Mouse (Mus musculus) thymus, postnatal 4 days (tissue): Measurements from ENCODE around the gene Slc4a1.
"Not testable (repeated sequence)": the region's sequence is repeated elsewhere in the genome, so short reads cannot be mapped to it uniquely, and the experiment has no call there.

ENCODE experiments used
- DNase-seq: peaks from one replicate; pipeline ENCODE4 v3.0.0; 2021

Gene Slc4a1

DNA sequence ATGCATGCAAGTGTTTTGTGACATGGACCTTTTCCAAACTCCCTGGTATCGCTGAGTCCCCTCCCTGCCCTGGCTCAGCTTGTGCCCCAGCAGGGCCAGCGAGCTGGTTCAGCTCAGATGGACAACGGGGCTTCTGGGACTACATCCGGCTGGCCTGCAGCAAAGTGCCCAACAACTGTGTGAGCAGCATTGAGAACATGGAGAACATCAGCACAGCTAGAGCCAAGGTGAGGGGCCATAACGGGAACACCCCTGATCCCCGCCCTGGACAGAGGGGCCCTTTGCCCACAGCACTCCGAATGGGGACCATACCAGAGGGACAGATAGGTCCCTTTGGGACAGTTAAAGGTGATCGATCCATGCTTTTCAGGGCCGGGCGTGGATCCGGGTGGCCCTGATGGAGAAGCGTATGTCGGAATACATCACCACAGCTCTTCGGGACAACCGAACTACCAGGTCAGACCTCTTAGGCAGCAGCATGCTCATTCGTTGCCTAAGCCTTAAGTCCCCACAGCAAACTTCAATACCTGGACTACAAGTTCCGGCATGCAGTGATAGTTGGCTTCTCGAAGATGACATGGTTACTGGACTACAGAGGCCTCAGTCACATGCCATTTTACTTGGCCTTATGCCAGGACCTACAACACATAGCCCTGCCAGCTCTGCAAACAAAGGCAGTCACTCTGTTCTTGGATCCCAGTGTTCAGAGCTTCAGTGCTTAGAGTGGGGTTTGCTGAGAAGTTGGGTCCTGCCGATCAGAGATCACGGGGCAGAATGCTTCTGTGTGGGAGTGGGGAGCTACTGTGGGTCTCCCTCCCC is 32.2 kb upstream of the Slc4a1 start:
- DNase-seq: no peak

DNA sequence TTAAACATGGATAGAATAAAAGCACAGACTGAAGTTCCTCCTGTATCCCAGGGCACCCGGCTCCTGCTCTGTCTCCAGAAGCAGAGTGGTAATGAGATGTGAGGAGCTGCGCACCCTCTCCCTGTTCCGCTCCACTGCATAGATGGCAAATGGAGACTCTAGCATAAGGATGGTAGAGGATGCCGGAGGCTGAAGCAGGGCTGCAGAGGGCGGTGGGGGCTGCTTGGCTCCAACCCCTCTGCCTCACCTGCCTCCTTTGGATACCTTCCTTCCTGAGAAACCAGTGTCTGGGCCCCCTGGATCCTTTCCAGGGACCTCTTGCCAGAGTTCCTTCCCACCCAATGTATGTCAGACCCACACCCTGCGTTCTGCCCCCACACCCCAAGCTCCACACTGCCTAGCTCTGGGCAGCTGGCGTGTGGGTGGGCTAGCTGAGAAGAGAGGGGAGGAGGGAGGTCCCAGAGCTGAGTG is 30.7 kb upstream of the Slc4a1 start:
- DNase-seq: no peak

DNA sequence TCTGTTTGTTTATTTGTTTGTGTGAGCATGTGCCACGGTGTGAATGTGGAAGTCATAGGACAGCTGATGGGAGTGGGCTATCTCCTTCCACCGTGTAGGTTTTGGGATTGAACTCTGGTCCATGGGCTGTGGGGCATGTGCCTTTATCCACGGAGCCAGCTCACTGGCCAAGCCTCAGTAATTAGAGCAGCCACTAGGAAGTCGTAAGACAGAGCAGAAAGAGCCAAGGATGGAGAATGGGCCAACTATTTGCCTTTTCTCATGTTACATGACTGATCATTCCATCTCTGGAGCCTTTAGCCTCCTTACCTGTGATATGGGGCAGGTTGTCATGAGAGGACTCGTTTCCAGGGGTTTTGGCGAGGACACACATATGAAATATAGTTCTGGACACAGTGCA is 30.3 kb upstream of the Slc4a1 start:
- no peak for DNase-seq

DNA sequence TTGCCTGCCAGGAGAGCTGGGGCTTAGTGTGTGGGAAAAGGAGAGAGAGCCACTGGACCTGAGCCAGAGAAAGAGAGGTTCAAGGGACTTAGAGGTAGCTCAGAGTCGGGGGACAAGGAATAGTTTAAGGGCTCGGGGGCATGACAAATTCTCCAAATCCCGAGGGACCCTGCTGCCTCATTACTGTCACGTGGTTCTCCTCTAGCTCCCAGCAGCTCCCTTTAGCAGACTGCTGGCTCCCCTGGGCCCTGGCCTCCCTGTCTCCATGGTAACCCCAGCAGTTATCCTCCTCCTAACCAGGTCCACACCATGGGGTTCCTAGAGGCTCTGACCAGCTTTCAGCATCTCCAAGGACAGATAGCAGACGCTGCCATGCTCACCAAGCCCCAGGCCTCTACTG is 29.2 kb upstream of the Slc4a1 start:
- no peak for DNase-seq

DNA sequence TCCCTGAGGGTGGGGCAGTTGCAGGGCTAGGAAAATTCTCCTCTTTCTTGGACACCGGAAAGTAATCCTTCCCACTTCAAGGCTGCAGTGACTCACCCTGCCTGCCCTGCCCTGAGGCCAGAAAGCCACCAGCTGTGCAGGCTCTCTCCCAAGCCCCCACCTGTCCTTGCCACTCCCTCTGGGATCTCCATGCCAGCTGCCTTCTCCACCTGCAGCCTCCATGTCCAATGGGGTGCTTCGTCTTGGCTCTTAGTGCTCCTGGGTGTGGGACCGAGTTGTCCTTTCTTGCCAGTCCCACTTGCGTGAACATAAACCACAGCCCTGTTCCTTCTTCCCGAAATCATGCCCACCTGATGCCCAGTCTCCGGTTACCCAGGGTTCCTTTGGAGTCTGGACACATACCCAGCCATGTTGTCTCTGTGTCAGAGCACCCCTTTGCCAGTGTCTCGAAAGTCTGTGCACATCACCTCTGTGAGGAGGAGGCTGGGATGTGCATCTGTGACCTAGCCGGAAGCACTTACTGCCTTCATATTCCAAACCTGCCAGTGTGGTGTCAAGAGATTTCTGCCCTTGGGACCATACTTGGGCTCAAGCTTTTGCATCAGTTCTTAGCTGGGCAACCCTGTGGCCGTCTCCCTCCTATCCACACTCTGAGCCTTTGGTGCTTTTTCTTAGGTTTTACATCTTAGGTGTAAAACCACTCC is 28.6 kb upstream of the Slc4a1 start:
- no peak for DNase-seq

DNA sequence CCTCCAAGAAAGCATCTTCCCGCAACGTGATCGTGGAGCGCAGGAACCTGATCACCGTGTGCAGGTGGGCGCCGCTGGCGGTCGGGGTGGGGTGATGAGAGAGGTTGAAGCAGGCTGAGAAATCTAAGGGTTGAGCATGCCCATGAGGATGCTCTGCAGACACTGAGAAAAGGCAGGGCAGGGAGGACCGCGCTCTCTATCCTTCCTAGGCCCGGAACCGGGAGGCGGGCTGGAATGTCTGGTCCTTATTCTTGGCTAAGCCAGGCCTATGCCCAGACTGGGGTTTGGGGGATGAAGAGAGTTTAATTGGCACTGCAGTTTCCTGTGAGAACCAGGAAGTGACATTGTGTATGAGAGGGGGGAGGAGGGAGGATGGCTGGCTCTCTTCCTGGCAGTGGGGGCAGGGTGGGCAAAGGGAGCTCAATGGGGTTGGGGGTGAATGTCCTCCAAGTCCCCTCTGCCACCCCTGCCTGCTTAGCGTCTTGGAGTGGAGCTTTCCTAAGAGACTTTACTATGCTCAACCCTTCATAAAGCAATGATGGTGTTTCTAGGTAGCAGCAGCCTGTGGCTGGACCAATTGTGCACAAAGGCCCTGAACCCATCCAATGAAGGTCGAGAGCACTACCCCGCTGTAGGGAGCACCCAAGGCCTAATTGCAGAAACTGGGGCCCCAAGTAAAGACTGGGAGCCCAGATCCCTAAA is 27.9 kb upstream of the Slc4a1 start:
- peak; percentile 47 for DNase-seq

DNA sequence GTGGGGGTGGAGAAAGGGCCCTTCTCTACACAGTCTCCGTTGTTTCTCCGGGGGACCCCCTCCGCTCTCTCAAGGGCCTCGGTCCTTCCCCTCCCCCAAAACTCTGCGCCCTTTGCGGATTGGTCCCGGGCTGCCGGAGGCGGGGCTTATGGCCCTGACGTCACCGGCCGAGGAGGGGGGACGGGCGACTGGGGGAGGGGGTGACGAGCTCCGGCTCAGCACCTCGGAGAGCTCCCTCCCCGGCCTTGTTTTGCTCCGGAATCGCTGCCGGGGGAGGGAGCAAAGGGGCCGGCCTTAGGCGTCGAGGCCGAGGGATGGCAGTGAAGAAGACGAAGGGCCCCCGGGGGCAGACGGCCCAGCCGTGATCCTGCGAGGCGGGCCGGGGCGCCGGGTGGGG is 27.2 kb upstream of the Slc4a1 start, which contains the start of gene Rundc3a:
Gene Rundc3a (plus strand): TSS at position 166 of the 397 bp plus-strand sequence.
- DNase-seq: peak; percentile 96

DNA sequence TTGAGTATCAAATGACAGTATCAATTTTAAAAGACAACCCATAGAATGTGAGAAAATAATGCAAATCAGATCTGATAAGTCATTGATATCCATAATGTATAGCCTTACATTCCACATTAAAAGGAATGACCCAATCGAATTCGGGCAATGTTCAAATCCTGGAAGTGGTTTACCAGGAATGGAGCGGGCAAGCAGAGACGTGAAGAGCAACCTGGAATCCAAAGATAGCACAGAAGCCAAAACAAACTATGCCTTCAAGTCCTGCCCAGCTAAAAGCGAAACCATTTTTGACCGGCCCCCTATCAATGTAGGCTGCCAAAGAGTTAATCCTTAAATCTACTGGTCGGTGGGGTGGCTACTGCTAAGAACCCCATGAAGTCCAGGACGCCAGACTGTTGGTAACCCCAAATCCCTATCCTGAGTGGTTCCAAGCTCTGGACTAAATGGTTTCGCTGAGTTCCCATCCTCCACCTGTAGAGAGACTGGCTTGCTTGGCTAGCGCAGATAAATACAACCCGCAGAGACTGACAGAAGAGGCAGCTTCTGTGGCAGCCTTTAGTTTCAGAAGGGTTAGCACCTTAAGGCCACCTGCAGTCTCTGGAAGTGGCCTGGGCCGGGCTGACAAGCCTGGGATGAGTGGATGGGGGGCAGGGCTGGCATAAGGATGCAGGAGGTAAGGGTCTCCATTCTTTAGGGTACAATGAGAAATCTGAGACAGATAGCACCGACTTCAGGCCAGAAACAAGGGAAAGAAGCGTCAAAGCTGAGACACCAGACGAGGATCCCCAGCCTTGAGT is 26.6 kb upstream of the Slc4a1 start:
- no peak for DNase-seq

DNA sequence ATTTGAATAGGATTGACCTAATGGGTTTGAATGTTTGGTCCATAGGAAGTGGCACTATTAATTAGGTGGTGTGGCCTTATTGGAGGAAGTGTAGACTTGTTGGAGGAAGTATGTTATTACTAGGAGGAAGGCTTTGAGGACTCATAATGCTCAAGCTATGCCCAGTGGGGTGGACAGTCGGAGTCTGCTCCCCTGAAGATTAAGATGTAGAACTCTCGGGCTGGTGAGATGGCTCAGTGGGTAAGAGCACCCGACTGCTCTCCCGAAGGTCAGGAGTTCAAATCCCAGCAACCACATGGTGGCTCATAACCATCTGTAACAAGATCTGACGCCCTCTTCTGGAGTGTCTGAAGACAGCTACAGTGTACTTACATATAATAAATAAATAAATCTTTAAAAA is 23.4 kb upstream of the Slc4a1 start:
- DNase-seq: not testable (repeated sequence)

DNA sequence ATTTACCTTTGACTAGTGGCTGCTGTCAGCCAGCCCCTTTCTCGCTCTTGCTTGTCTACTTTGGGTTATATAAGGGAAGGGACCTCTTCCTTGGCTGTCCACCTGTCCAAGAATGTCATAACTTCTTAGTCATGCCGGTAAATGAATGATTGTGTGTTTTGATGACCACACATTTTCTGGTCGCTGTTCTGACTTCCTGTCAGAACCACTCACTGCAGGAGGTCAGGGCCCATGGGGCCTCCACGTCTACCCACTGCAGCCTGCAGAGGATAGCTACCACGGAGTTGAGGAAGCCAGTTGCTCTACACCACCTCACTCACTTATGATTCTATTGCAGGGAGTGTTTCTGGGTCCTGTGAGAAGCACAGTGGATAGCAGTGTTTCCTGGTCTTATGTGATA is 20.1 kb upstream of the Slc4a1 start:
- DNase-seq: no peak

DNA sequence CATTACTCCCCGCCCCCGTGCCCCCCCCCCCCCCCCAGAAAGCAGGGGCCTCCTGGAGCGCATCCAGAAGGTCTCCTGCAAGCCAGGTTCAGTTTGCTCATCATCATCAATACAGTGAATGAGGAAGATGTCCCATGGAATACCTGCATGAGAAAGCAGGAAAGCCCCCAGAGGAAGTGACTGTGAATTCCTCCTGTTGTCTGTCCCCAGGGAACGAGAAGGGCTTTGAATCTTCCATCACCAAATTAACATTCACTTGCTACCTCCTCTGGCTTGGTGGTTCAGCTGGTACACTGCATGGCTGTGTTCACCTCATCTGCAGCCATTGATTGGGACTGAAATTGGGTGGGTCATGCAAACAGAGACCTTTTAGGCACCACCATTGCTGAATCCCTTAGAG is 19.1 kb upstream of the Slc4a1 start:
- no peak for DNase-seq

DNA sequence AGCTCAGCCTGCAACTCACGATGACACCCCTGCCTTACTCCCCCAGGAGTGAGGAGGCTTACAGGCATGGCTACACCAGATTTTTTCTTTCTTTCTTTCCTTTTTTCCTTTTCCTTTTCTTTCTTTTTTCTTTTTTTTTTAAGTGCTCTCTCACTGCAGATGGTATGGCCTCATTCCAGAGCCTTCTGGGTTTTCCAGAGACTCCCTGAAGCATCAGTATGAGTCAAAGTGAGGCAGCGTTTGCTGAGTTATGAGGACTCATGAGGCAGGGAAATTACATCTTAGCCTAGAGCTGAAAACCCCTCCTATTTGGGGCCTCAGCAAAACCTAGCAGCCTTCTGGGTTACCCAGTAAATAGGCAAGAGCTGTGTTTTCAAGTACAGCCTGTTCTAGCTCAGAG is 18.4 kb upstream of the Slc4a1 start:
- DNase-seq: no peak

DNA sequence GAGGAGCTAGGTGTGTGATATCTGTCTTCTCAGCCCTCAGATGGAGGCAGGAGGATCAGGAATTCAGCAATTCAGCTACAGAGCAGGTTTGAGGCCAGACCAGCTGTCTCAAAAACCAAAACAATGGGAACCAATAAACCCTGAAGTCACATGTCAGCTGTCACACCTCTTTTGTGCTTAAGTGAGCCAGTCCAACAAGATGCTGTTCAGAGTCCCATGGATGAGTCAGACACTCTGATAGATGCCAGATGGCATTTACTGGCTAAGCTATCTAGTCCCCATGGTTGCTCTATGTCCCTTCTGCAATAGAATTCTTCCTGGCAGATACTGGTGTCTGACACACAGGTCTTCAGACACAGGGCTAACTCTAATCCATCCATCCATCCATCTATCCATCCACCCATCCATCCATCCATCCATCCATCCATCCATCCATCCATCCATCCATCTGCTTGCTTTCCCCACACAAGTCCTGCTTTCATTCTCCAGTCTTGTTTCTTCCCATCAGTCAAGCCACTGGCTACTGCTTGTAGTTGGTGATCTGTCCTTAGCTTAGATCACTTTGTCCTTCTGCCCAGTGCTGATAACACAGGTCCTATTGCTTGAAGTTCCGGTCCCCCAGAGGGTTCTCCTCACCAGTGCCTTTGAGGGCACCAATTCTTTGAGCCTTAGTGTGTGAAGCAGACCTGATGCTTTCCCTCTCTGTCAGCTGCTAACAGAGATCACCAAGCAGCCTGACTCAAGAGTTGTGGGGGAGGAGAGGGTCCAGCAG is 17.5 kb upstream of the Slc4a1 start:
- DNase-seq: no peak

DNA sequence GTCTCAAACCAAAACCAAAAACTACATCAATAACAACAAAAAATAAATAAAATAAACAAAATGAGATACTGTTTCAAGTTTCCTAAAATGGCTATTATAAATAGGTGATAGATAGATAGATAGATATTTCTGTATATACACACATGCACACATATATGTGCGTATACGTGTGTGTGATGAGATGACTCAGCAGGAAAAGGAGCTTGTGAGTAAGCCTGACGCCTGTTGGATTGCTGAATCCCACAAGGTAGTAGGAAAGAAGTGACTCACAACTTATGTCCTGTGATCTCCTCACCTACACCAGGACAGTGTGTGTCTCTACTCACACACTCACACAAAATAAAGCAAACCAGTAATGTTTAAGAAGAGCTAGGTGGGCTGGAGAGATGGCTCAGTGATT is 16.8 kb upstream of the Slc4a1 start:
- no peak for DNase-seq

DNA sequence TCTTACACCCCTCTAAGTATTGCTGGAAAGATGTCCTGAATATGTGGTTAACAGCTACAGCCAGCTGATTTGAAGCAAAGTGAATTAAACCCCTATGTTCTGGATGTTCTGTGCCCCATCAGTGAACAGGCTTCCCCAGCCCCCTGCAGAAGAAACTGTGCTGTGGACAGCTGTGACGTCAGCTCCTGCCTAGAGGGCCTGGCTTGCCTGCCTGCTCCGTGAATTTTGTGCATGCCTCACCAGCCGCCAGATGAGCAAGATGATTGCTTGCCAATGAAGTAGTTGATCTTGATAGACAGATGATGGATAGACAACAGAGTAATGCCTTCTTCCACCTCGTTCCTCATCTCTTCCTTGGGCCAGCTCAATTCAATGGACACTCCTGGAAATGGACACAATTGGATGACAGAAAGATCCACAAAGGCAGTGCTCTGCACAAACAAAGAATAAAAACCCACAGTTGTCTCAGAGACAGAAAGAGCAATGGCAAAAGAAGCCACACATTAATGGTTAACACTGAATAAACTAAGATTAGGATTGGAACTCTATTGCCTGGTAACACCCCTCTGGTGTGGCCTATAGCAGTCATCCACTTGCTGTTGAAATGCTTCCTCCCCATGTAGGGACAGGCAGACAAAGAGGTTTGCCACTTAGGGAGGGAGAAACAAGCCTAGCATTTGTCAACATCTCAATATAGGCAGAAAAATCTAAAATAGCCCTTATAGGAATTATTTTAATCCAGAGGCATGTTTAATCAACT is 15.5 kb upstream of the Slc4a1 start:
- no peak for DNase-seq

DNA sequence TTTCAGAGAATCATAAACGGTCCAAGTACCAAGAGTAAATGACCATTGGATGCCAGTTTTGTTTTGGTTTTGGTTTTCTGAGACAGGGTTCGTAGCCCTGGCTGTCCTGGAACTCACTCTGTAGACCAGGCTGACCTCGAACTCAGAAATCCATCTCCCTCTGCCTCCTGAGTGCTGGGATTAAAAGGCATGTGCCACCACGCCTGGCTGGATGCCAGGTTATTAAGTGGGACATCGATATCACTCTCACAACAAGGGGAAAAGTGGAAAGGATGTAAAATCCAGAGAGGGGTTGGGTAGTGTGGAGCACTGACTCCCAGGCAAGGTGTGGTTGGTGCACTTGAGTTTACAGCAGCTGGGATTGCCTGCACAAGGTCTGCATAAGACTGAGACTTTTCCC is 14.1 kb upstream of the Slc4a1 start:
- DNase-seq: no peak

DNA sequence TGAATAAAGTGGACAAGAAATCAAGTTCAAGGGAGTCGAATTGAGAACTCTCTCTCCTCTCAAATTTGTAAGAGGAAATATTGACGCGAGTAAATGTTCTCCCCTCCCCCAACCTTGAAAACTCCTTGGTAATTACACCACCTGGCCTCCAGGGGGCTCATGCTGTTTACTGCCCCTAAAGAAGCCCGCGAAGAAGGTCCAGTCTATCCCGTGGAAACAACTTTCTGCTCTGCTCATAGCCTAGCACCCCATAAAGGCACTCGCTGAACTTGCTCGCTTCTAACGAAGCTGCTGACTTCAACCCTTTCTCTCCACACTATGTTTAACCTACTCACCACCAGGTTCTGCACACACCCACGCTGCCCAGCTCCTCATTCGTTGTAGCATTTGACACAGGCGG is 11.2 kb upstream of the Slc4a1 start:
- peak; percentile 33 for DNase-seq

DNA sequence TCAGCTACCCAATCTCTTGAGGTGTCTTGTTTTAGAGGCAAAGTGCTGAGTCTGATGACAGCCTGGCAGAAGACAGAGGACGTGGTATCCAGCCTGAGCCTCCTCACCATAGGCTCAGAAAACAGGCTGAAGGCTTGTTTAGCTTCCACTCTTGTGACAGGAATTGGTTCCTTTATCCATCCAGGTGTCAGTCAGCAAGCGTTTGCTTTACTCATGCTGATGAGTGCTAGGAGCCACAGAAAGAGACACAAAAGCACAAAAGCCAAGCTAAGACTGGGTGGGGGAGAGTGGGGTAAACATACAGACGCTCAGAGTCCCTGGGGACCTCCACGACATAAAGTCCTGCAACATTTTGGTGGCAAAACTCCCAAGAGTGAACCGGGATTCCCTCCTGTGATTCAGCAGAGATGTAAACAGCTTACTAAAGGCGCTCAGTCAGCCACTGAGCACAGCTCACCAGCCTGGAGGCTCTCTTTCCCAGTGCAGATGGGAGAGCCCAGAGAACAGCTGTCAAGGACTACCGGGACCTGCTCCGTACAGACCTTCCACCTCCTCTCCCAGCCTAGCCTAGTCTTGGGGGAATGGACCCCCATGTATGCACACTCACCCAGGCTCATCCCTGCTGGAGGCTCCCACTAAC is 10.3 kb upstream of the Slc4a1 start:
- no peak for DNase-seq

DNA sequence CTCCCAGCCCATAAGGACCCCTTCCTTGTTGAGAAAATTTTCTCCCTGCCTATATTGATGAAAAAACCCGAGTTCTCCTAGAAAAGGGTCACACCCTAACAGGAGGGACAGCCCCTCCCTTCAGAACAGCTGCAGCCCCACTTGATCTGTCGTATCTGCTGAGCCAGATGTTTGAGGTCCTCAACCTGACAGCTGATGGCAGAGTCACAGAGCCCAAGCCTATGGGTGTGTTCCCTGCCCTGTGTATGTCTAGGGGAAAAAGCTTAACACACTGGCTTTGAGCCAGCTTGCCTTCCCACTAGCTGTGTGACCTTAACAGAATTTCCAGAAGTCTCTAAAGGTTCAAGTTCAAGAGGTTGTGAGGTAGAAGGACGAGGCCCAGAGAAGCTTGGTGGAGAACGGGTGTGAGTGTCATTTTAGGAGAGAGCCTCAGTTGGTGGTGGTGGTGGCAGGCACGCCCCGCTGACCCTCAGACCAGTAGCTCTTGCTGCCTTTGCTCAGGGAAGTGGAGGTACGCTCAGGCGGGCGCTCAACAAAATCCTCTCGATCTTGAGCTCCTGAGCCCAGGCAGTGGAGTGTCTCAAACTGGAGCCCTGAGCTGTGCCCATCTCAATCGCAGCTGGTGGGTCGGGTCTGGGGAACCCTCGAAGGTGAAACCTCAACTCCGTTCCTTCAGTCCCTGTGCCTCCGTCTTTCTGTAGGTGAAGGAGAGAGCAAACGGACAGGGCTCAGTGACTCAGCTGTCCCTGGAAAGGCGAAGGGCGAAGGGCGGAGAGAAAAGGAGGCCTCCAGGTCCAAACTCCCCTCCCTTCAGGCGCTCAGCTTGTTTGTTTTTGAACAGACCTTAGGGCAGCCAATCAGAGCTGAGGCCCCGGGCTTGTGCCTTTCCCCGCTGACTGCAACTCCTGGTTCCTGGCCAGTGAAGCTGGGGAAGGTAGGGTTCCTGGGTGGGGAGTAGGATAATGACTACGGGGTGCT is 9.5 kb upstream of the Slc4a1 start:
- no peak for DNase-seq
